Mouse (Mus musculus) granulocyte monocyte progenitor cell, adult 5-6 weeks (primary cell): ENCODE measurements around the gene Cdc42bpb. TPM values are rescaled to one million over a fixed set of nuclear protein-coding genes. Genes with fewer than 3 reads are reported as not detected.

Source experiments
- ATAC-seq: replicated peaks from 2 replicates; pipeline ENCODE4 v1.8.0; 2016; ENCODE audit warnings: mild to moderate bottlenecking, moderate TSS enrichment, inconsistent platforms; ENCODE audit not compliant: poor library complexity, severe bottlenecking
- total RNA-seq, 2 experiments: library from RNA; stranded (forward) in 1 of 2; stranded (reverse) in 1 of 2; fragments of 200-712, 200-1000 nt in 1 of 2; fragments of >200 nt in 1 of 2; fragmentation: Nextera tagmentation in 1 of 2; gene quantifications; 2 replicates each; pipeline ENCODE4 v1.2.3; 2014 to 2017

Cdc42bpb gene
- total RNA-seq, 2 experiments from 2014 or later: 8.1 to 8.6 TPM

DNA sequence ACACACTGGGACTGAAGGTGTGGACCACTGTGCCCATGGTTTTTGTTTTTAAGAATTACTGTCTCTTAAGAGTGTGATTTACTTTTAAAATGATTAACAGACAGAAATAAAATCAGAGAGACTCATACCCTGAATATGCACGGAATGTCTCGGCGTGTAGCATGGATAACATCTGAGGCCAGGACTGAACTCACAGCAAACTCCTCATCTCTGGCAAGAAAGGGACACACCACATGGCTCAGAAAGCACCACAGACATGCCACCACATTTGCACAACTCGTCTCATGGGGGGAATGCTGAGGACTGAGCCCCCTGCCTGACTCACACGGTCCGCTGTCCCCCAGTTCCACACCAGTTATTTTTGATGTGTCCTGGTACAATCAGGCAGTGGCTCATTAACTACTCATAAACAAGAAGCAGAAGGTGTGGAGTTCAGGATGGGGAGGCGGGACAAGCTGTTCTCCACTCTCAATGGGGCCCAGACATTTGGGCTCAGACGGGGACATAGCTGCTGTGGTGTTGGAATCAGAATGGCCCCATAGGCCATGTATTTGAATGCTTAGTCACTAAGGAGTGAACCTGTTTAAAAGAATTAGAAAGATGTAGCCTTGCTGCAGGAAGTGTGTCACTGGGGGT is 73.7 kb downstream of the Cdc42bpb start:
- no peak for ATAC-seq

GRCm38 (mm10) chr12:111302018-111302345 is 75.5 kb downstream of the Cdc42bpb start:
- peak; percentile 96 for ATAC-seq

DNA sequence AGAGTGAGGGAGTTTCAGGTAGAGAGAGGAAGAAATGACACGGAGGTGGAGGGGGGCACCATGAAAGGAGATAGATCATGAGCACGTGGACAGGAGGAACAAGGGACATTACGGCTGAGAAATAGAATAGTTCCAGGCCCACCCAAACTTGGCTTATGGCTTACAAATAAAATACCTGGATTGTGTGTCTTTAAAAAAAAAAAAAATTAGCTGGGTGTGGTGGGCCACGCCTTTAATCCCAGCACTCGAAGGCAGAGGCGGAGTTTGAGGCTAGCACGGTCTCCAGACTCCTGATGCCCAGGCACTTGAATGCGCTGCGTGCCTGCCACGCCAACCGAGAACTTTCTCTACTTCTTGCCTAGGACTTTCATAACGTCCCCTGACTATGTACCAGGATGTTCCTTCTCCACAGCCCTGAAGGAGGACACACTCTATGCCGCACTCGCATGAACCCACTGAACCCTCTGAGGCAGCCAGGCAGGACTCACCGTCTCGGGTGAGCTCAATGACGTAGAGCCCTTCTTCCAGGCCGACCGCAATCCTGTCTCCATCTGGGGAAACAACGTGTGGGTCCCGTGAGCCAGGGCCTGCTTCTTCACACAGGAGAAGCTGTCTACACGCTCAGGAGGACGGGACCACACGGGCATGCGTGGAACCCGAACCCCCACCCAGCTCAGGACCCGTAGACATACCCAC is 76.0 kb downstream of the Cdc42bpb start:
- peak; percentile 6; the same call in 1 of the 2 replicates for ATAC-seq

- ATAC-seq: no peak
Measured at GRCm38 (mm10) chr12:111293025-111293424, 84.5 kb downstream of the Cdc42bpb start.

DNA sequence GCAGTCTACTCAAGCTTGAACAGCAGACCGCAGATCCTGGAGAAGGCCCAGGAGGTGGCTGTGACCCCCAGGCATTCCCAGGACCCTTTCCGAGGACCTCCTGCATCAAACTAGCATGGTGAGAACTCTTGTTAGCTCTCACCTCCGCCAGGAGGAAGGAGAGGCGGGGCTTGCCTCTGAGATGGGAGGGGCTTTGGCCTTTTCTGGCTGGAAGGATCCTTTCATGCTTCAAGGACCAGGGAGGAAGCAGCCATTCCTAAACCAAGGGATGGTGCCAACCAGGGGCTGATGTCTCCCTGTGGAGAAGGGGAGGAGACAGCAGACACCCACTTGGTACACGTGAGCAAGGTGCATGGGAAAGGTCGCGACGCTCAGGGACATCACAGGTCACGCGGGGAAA is 93.0 kb downstream of the Cdc42bpb start:
- no peak for ATAC-seq

DNA sequence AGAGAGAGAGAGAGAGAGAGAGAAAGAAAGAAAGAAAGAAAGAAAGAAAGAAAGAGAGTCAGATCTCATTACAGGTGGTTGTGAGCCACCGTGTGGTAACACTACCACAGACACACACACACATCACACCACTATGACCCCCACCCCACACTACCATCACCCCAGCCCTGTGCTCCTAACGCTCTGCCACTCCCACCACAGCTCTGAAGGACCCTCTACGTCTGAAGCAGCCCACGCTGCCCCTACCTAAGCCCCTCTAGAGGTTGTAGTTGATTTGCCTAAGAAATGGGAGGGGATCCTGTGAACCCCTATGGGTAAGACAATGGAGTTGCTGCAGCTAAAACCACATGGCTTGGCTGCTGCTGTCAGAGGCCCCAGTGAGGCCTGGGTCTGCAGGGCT is 93.9 kb downstream of the Cdc42bpb start:
- no peak for ATAC-seq

DNA sequence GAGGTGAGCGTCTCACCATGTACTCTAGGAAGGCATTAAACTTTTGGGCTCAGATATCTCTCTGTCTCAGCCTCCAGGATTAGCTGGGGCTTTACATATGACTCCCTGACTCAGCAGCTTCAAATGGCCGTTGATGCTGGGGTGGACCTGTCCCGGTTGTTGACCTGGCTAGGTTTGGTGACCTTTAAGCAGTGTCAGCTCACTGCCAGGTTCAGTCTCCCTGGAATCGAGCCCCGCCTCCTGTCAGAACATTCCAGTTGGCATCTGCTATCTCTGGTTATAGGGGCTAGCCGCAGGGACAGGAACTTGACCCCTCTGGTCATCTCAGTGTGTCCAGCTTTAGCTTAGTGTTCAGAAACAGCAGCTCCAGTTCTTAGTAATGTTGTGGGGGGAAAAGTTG is 101.1 kb downstream of the Cdc42bpb start:
- ATAC-seq: no peak

- no peak for ATAC-seq
Measured at GRCm38 (mm10) chr12:111275150-111275841, 102.2 kb downstream of the Cdc42bpb start.

- ATAC-seq: no peak
Measured at GRCm38 (mm10) chr12:111274447-111275149, 102.9 kb downstream of the Cdc42bpb start.

GRCm38 (mm10) chr12:111274006-111274405 is 103.5 kb downstream of the Cdc42bpb start:
- ATAC-seq: 0 out of 2 replicates have a peak, but pooled peaks have one; percentile 20

DNA sequence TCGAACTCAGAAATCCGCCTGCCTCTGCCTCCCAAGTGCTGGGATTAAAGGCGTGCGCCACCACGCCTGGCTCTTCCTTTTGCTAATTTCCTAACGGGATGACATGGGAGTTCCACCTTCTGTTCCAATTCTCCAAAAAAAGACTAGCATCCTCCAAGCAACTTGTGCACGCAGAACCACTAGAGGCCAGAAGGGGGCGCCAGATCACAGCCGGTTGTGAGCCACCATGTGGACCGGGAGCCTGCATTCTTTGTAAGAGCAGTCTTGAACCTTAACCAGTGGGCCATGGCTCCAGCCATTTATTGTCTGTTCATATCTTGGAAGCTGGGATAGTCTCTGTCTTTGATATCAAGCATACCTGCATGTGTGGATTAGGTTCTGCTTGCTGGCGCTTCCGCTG is 105.1 kb downstream of the Cdc42bpb start:
- ATAC-seq: peak; percentile 57

- ATAC-seq: no peak
Measured at GRCm38 (mm10) chr12:111271966-111272365, 105.6 kb downstream of the Cdc42bpb start.

- no peak for ATAC-seq
Measured at GRCm38 (mm10) chr12:111271406-111271805, 106.1 kb downstream of the Cdc42bpb start.

DNA sequence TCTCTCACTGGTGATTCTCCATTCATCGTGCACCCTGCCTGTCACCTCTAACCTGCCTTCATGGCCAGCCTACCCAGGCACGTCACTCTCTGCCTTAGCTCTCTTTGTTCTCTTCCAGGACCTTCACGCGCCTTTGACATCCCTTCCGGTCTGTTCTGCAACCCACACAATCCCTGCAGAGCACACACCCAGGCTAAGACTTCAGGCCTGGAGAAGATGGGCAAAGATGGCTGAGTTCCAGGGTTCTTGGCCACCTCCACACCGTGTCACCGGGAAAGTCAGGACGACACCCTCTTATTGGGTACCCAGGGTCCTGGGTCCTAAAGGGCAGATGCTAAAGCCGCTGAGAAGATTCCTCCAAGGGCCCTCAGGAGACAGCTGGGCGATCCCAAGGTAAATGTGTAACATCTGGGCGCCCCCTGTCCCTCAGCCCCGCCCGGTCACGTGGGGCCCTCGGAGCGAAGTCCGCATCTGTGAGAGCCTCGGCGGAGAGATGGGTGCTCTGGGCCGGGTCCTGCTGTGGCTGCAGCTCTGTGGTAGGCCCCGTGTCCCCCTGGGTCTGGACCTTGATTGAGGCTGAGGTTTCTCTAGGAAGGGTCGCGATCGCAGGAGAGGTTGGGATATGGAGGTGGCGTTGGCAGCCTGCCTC is 106.8 kb downstream of the Cdc42bpb start, which contains the start of gene Amn:
Amn (plus strand) TSS at position 467 of the 649 bp plus-strand sequence.
- no peak for ATAC-seq

DNA sequence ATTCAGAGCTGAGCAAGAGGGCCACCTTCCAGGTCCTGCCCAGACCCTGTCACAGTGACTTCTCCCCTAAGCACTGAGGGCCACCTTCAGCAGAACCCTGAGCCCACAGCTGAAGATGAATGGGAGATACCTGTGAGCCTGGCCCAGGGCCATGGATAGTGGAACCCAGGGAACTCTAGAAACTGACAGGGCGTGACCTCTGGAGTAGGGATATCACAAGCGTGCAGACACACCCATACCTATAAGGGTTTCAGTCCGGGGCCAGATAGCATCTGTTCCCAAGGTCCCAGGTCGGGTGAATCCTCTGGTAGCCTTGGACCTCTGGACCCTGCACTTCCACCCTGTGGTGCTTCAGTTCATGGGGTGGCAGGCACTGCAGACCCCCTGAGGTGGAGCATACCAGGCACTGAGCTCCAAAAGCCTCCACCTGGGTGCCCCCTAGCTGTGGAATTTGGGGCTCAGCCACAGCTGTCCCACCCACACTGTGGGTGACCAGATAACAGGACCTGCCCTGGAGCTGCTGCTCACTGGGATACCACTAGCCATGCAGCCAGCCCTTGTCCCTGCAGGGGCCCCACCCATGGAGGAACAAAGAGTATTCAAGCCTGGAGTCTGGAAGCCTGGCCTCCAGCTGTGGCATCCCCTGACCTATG is 109.7 kb downstream of the Cdc42bpb start:
- no peak for ATAC-seq

- no peak for ATAC-seq
Measured at GRCm38 (mm10) chr12:111266592-111266991, 110.9 kb downstream of the Cdc42bpb start.

DNA sequence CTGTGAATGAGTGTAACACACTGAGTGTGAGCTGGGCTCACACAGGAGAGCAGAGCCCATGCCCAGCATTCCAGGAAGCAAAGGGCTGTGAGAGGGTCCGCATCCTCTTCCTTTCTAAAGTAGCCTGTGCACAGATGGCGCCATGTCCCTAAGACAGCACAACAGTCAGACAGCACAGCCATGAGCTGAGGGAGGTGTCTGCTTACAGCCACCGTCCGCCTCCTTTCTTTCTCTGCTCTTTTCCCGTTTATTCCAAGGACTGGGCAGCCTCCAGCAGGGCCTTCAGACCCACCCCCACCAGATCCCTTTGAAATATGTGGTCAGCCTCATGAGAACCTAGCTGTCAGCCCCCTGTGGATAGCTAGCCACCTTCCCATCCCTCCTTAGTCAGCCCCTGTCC is 112.3 kb downstream of the Cdc42bpb start:
- no peak for ATAC-seq

DNA sequence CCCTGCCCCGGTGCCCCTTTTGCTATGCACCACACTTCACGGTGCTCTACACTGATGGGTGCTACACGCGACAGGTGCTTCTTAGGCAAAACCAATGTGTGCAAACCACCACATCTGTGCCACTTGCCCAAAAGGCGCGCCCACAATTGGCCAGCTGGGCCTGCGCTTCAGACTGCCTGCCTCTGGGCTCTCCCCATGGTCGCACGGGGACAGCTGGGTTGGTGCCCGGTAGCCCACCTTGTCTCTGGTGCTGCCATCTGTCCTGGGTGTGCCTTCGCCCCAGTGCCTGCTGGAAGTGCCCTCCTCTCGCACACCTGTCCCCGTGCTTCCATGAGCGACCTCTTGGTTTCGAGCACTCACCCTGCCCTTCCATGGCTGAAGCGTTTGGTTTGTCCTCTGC is 113.9 kb downstream of the Cdc42bpb start:
- ATAC-seq: no peak

- ATAC-seq: no peak
Measured at GRCm38 (mm10) chr12:111251227-111251626, 126.3 kb downstream of the Cdc42bpb start.

GRCm38 (mm10) chr12:111250116-111250515 is 127.4 kb downstream of the Cdc42bpb start:
- no peak for ATAC-seq
